Mouse (Mus musculus): ENCODE results near the gene Pkig. TPM values are rescaled to one million over a fixed set of nuclear protein-coding genes. Genes with fewer than 3 reads are reported as not detected.

The Pkig gene
- polyA plus RNA-seq, 1 experiment from 2014 or later: 189 TPM

DNA sequence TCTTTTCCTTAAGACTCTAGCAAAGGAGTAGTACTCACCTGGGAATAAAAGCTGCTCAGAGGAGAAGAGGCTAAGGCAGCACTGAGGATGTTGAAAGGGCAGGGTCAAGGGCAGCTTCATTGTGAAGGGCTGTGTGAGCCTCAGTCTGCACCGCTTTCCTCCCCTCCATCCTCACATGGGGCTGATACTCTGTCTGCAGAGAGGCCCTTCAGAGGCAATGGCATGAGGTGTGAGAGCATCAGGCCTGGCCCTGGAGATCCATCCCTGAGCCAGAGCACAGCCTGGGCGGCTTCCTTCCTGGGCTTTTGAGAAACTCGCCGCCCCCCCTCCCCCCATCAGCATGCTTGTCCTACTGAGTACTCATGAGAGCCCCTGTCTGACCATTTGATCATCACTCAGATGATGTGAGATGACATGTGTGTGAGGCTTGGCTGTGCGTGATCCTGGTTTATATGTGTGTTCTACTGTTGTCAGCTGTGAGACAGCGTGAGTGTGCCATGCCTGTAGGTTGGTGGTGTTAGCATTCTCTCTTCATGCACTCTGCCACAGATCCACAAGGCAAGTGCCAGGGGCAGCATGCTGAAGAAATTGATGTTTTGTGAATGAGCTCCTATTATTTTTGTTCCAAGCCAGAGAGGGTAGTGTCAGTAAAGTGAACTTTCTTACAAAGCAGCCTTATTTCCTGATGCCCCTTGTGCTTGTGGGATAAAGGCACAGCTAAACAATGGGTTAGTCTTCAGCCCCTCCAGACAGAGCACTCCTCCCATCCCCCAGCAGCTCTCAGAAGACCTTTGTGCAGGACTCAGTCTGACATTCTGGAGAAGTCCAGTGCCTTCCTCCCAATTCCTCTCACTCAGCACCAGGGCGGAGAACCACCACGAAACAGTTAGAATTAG is 32.5 kb downstream of the Pkig start:
- H3K27me3 ChIP-seq (ENCODE audit: control insufficient read depth, insufficient read depth, low read length): no peaks in the 10 kb centered on the region
- no peak overlapping the region for H3K27ac ChIP-seq (ENCODE audit: low read depth, low read length)
- no peak overlapping the region for H3K9ac ChIP-seq (ENCODE audit: low read length)
- H3K4me1 ChIP-seq (replicated peaks; ENCODE audit: control insufficient read depth, insufficient read depth, low read length): no peaks in the 10 kb centered on the region; the same call in none of the 2 replicates
- DNase-seq (ENCODE audit: low spot score) (no peak), ATAC-seq (replicated peaks; ENCODE audit: low FRiP score) (no peak)
- no peak overlapping the region for H3K4me2 ChIP-seq (ENCODE audit: low read depth, low read length, severe bottlenecking)
- H3K9me3 ChIP-seq (ENCODE audit: control insufficient read depth, low read length): no peaks in the 10 kb centered on the region
- 65% methylated on average over 8 of the region's 8 CpGs for WGBS
- H3K36me3 ChIP-seq (ENCODE audit: control insufficient read depth, insufficient read depth, low read length): no peaks in the 10 kb centered on the region
- no peak overlapping the region for H3K4me3 ChIP-seq (ENCODE audit: low read depth, low read length)

DNA sequence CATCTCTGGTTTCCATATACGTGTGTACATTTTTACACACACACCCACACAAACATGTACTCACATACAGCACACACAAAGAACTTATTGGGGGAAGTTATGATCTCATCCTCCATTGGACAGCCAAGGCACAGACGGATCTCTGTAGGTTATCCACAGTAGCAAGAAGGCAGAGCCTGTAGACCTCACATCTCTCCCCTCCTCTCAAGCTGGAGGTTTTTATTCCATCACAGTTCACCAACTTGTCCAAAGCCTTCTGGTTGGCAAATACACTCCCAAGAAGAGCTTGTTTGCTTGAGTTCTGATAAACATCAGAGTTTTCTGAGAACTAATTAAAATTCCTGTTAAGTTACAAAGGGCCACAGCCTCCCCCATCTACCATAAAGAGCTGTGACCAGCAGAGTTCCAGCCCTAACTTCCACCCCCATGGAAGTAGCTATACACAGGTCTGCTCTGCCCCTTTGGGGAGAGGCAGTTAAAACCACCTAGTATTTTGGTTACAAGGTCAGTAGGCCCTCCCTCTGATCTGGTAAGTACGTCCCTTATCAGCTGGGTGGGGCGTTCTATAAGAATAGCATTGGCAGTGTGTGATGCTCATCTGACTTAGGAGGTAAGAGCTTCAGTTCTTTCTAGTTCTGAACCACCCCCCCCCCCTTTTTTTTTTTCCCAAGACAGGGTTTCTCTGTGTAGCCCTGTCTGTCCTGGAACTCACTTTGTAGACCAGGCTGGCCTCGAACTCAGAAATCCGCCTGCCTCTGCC is 33.8 kb downstream of the Pkig start:
- Histone ChIP-seq H3K36me3 (ENCODE audit: control insufficient read depth, insufficient read depth, low read length) (no peaks in the 10 kb centered on the region), H3K9ac (ENCODE audit: low read length) (no peak overlapping the region), H3K9me3 (ENCODE audit: control insufficient read depth, low read length) (no peaks in the 10 kb centered on the region), H3K4me2 (ENCODE audit: low read depth, low read length, severe bottlenecking) (no peak overlapping the region), H3K27ac (ENCODE audit: low read depth, low read length) (no peak overlapping the region), H3K27me3 (ENCODE audit: control insufficient read depth, insufficient read depth, low read length) (no peaks in the 10 kb centered on the region), H3K4me3 (ENCODE audit: low read depth, low read length) (no peak overlapping the region), H3K4me1 (replicated peaks; ENCODE audit: control insufficient read depth, insufficient read depth, low read length) (no peaks in the 10 kb centered on the region; the same call in none of the 2 replicates)
- DNase-seq (ENCODE audit: low spot score) (no peak), ATAC-seq (replicated peaks; ENCODE audit: low FRiP score) (no peak)
- 93% methylated on average over 6 of the region's 6 CpGs for WGBS

DNA sequence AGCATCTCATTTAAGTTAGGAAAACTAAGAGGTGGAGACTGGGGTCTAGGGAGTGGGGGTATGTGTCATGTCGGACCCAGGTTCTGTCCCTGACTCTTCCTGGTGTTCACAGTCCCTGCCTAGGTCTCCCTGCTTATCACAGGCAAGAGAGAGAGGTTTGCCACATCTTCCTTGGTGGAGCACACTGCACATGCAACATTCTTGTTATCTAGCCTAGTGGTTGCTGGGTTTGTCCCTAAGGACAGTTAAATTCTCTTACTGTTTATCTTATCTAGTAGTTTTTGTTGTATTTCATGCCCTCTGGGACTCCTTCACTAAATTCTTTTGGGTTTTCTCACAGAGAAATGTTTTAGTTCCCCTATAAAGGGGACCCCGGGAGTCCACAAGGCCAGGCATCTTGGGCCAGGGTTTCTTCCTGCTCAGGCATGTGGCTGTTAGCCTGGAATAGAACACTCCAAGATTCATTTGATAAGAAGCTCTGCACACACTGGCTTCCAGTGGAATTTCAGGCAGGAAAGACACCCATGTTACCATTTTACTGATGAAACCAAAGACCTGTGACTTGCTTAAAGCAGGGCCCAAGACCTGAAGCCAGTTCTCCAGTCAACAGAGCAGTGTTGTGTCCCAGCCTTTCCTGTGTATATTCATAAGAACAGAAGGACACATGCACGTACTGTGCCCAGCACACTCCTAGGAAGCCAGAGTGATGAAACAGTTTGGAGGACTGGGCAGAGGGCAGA is 34.9 kb downstream of the Pkig start:
- H3K27me3 ChIP-seq (ENCODE audit: control insufficient read depth, insufficient read depth, low read length): no peaks in the 10 kb centered on the region
- H3K27ac ChIP-seq (ENCODE audit: low read depth, low read length): no peak overlapping the region
- H3K4me2 ChIP-seq (ENCODE audit: low read depth, low read length, severe bottlenecking): no peak overlapping the region
- ATAC-seq (replicated peaks; ENCODE audit: low FRiP score): no peak
- no peaks in the 10 kb centered on the region for H3K9me3 ChIP-seq (ENCODE audit: control insufficient read depth, low read length)
- no peak overlapping the region for H3K4me3 ChIP-seq (ENCODE audit: low read depth, low read length)
- 81% methylated on average over 3 of the region's 3 CpGs for WGBS
- H3K9ac ChIP-seq (ENCODE audit: low read length): no peak overlapping the region
- peaks cover 1% of the 10 kb centered on the region for H3K4me1 ChIP-seq (replicated peaks; ENCODE audit: control insufficient read depth, insufficient read depth, low read length)
- no peak for DNase-seq (ENCODE audit: low spot score)
- no peaks in the 10 kb centered on the region for H3K36me3 ChIP-seq (ENCODE audit: control insufficient read depth, insufficient read depth, low read length)

DNA sequence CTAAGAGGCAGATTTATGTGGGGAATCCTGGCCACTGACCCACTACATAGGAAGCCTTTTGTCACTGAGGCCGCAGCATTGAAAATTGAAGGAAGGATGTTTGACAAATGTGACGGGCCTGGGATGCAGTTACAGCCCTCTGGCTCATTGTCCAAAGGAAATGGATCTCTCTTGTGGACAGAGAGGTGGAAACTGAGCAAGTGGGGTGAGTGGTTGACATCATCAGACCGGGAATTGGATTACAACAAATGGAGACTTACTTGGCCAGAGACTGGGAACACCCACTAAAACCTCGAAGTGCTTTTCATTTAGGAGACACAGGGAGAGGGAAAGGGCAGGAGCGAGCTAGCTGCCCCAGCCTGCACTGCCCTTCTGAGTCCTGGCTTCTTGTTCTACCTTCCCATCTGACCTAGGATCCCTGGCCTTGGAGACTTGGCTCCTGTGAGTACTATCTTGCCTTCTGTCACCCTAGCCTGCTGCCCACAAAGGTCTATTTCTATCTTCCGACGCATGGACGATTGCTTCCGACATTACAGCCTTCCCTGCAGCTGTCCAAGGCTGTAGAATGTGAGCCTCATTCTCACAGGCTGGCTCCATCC is 35.6 kb downstream of the Pkig start:
- H3K27me3 ChIP-seq (ENCODE audit: control insufficient read depth, insufficient read depth, low read length): no peaks in the 10 kb centered on the region
- ATAC-seq (replicated peaks; ENCODE audit: low FRiP score): no peak
- H3K27ac ChIP-seq (ENCODE audit: low read depth, low read length): no peak overlapping the region
- DNase-seq (ENCODE audit: low spot score): no peak
- 75% methylated on average over 9 of the region's 9 CpGs for WGBS
- H3K9ac ChIP-seq (ENCODE audit: low read length): no peak overlapping the region
- H3K9me3 ChIP-seq (ENCODE audit: control insufficient read depth, low read length): no peaks in the 10 kb centered on the region
- H3K4me1 ChIP-seq (replicated peaks; ENCODE audit: control insufficient read depth, insufficient read depth, low read length): peaks cover 2% of the 10 kb centered on the region
- H3K4me3 ChIP-seq (ENCODE audit: low read depth, low read length): no peak overlapping the region
- H3K36me3 ChIP-seq (ENCODE audit: control insufficient read depth, insufficient read depth, low read length): no peaks in the 10 kb centered on the region
- H3K4me2 ChIP-seq (ENCODE audit: low read depth, low read length, severe bottlenecking): no peak overlapping the region

DNA sequence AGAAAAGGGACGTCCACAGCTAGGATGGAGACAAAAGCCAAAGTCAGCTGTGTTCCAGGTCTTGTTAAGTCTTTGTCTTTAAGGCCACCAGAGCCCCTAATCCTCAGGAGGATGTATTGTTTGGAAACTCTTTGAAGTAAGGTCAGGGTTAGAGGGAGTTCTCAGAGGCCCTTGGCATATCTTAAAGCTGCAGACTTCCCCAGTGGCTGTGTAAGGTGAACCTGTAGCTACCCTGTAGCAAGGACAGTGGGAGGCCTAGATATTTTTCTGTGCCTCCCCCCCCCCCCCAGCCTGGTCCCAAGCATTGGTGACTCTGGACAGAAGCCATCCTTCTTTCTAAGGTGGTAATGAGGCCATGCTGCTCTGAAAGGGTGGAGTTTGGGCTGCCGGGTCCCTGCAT is 38.6 kb downstream of the Pkig start:
- H3K27ac ChIP-seq (ENCODE audit: low read depth, low read length): no peak overlapping the region
- no peaks in the 10 kb centered on the region for H3K9me3 ChIP-seq (ENCODE audit: control insufficient read depth, low read length)
- H3K4me1 ChIP-seq (replicated peaks; ENCODE audit: control insufficient read depth, insufficient read depth, low read length): peaks cover 2% of the 10 kb centered on the region; the same call in 1 of the 2 replicates
- no peak; the same call in 1 of the 2 replicates for ATAC-seq (replicated peaks; ENCODE audit: low FRiP score)
- no peaks in the 10 kb centered on the region for H3K27me3 ChIP-seq (ENCODE audit: control insufficient read depth, insufficient read depth, low read length)
- H3K4me2 ChIP-seq (ENCODE audit: low read depth, low read length, severe bottlenecking): no peak overlapping the region
- H3K36me3 ChIP-seq (ENCODE audit: control insufficient read depth, insufficient read depth, low read length): no peaks in the 10 kb centered on the region
- no peak for DNase-seq (ENCODE audit: low spot score)
- WGBS: 30% methylated on average over 2 of the region's 2 CpGs
- no peak overlapping the region for H3K9ac ChIP-seq (ENCODE audit: low read length)
- H3K4me3 ChIP-seq (ENCODE audit: low read depth, low read length): no peak overlapping the region

DNA sequence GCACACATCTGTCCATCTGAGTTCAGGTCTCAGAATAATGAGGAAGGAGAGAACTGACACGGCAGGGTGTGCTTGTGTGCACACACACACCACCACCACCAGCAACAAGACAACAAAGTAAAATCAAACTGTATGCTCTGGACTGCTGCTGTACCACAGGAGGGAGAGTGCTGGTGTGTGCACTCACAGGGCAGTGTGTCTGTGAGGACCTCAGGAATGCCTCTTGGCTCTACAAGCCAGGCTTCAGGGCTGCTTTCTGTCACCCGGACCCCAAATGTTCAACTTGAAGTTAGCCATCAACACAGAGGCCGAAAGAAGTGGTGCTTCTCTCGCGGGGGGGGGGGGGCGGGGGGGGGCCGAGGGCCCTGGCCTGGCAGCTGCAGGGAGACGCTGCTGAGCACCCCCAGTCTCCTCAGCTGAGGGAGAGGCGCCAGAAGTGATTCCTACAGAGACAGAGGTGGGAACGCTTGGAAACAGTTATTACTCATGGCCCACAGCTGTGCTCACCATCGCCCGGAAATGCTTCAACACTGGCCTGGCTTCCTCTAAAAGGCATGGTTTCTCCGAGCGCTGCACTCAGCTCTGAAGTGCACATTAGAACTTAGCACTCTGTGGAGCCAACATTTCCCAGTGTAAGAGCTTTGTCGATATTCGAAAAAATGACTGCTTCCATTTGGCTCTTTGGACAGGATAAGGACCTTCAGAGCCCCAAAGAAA is 39.7 kb downstream of the Pkig start:
- no peaks in the 10 kb centered on the region for H3K27me3 ChIP-seq (ENCODE audit: control insufficient read depth, insufficient read depth, low read length)
- no peaks in the 10 kb centered on the region for H3K36me3 ChIP-seq (ENCODE audit: control insufficient read depth, insufficient read depth, low read length)
- ATAC-seq (replicated peaks; ENCODE audit: low FRiP score): no peak
- peaks cover 2% of the 10 kb centered on the region; the same call in 1 of the 2 replicates for H3K4me1 ChIP-seq (replicated peaks; ENCODE audit: control insufficient read depth, insufficient read depth, low read length)
- H3K4me3 ChIP-seq (ENCODE audit: low read depth, low read length): no peak overlapping the region
- no peak overlapping the region for H3K4me2 ChIP-seq (ENCODE audit: low read depth, low read length, severe bottlenecking)
- 69% methylated on average over 13 of the region's 16 CpGs for WGBS
- no peak overlapping the region for H3K9ac ChIP-seq (ENCODE audit: low read length)
- no peak overlapping the region for H3K27ac ChIP-seq (ENCODE audit: low read depth, low read length)
- H3K9me3 ChIP-seq (ENCODE audit: control insufficient read depth, low read length): no peaks in the 10 kb centered on the region
- no peak for DNase-seq (ENCODE audit: low spot score)

DNA sequence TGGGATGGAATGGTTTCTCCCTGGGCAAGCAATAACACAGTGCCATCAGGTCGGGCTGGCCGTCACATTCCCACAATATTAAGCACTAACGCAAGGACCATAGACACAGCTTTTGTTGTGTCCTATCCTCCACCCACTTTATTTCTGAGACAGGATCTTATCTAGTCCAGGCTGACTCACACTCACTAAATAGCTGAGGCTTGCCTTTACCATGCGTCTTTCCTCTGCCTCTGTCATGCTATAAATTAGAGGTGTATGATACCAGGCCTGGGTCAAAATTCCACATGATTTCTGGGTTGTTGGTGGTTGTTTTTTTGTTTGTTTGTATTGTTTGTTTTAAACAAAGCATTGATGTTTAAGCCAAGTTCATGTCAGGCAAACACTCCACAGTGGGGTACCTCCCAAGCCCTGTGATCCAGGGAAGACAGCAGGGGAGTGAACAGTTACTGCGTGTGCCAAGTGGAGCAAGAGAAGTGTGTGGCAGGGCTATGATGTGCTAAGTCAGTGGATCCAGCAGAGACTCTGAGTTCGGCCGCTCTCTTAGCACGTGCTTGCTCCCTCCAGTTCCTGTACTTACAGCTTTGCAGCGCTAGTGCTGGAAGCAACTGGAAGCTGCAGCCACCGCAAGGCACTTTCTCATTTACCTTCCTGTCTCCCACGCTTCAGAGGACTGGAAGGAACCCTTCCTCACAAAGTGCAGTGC is 41.0 kb downstream of the Pkig start:
- H3K4me1 ChIP-seq (replicated peaks; ENCODE audit: control insufficient read depth, insufficient read depth, low read length): peaks cover 2% of the 10 kb centered on the region; the same call in 1 of the 2 replicates
- no peak overlapping the region for H3K27ac ChIP-seq (ENCODE audit: low read depth, low read length)
- no peaks in the 10 kb centered on the region for H3K9me3 ChIP-seq (ENCODE audit: control insufficient read depth, low read length)
- H3K4me3 ChIP-seq (ENCODE audit: low read depth, low read length): no peak overlapping the region
- no peaks in the 10 kb centered on the region for H3K27me3 ChIP-seq (ENCODE audit: control insufficient read depth, insufficient read depth, low read length)
- DNase-seq (ENCODE audit: low spot score): no peak
- 89% methylated on average over 11 of the region's 11 CpGs for WGBS
- H3K9ac ChIP-seq (ENCODE audit: low read length): no peak overlapping the region
- H3K36me3 ChIP-seq (ENCODE audit: control insufficient read depth, insufficient read depth, low read length): no peaks in the 10 kb centered on the region
- no peak overlapping the region for H3K4me2 ChIP-seq (ENCODE audit: low read depth, low read length, severe bottlenecking)
- no peak for ATAC-seq (replicated peaks; ENCODE audit: low FRiP score)
